Mouse (Mus musculus) C2C12 (cell line): ENCODE measurements around the gene Kctd17.

Source experiments
- CTCF ChIP-seq: IDR thresholded peaks from one replicate; pipeline ENCODE4 v1.5.1; 2011; ENCODE audit not compliant: control insufficient read depth, insufficient read depth, insufficient read length
- FOSL1 ChIP-seq: IDR thresholded peaks from one replicate; pipeline ENCODE4 v1.8.0; 2011; ENCODE audit warnings: mild to moderate bottlenecking, low read length; ENCODE audit not compliant: poor library complexity, insufficient read depth, severe bottlenecking
- MYOD1 ChIP-seq: IDR thresholded peaks from one replicate; pipeline ENCODE4 v1.6.1; 2011; ENCODE audit warnings: low read depth; ENCODE audit not compliant: control insufficient read depth, insufficient read length
- USF1 ChIP-seq: IDR thresholded peaks from one replicate; pipeline ENCODE4 v1.6.1; 2011; ENCODE audit warnings: low read depth, mild to moderate bottlenecking, control low read depth, moderate library complexity

GRCm38 (mm10) chr15:78413719-78414117, 14.6 kb upstream of the Kctd17 start:
- TF ChIP-seq CTCF (no peak), USF1 (no peak), FOSL1 (no peak), MYOD1 (no peak)
